Mouse (Mus musculus): ENCODE measurements at regions not wholly inside any gene's neighbourhood (a gene's known extent, or its start where the extent isn't known, plus 50 kb on each side); places are given as distances from the start of the nearest gene placed in this dataset.

DNA sequence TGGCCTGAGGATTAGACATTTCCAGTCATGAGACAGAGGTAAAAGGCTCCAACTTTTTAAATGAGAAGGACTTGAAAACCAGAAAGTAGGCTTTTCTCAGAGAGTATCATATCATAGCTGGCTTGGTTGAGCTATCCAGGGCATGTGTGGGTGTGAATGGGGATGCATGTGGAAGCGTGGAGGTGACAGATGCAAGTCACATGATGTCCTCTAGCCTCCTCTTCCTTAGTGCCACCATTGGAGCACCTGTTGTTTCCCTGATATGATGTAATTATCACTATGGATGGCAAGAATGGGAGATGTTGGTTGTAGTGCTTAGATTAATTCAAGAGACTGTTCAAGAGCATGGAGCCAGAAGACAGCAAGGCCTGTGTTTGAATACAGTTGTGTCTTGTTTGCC lies 510.0 kb downstream of the Ccdc171 start:
- no peak overlapping the region for H3K9ac ChIP-seq (ENCODE audit: low read depth, low read length)
- no peak overlapping the region for H3K4me2 ChIP-seq
- whole genome bisulfite sequencing (ENCODE audit: insufficient replicate concordance): 76% methylated on average over 1 of the region's 1 CpGs

DNA sequence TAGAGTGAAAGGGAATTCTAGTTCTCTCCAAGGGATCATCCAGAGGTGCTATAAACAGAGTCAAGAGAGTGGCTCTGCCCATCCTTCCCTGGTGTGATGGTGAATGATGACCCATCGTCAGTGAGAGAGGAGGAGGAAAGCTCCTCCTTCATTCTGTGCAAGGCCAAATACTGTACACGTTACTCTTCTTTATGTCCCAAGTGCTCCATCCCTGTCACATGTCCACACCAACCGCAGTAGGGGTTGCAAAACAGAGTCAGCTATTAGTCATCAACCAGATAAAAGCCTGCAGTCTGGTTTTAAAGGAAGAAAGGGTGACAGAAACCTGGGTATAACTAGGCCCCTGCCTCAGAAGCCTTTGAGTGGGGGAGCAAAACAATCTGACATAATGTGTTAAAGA lies 512.2 kb downstream of the Ccdc171 start:
- Histone ChIP-seq H3K9me3 (replicated peaks; ENCODE audit: control insufficient read depth, low read length) (no peaks in the 10 kb centered on the region), H3K27me3 (ENCODE audit: control insufficient read depth, insufficient read depth, low read length) (no peaks in the 10 kb centered on the region), H3K4me2 (no peak overlapping the region), H3K4me3 (ENCODE audit: low read depth, low read length) (no peak overlapping the region), H3K4me1 (ENCODE audit: control insufficient read depth, insufficient read depth, low read length) (no peaks in the 10 kb centered on the region), H3K27ac (ENCODE audit: low read depth, low read length) (no peak overlapping the region), H3K9ac (ENCODE audit: low read depth, low read length) (no peak overlapping the region), H3K36me3 (ENCODE audit: control insufficient read depth, insufficient read depth, low read length) (no peaks in the 10 kb centered on the region)
- 39% methylated on average over 3 of the region's 3 CpGs for WGBS (ENCODE audit: insufficient replicate concordance)
- no peak for ATAC-seq (replicated peaks; ENCODE audit: insufficient number of reproducible peaks, low FRiP score, low TSS enrichment)

More for the DNA sequence above, 510.0 kb downstream of the Ccdc171 start:
- Histone ChIP-seq H3K36me3 (ENCODE audit: control insufficient read depth, insufficient read depth, low read length) (no peaks in the 10 kb centered on the region), H3K27ac (ENCODE audit: low read depth, low read length) (no peak overlapping the region), H3K27me3 (ENCODE audit: control insufficient read depth, insufficient read depth, low read length) (no peaks in the 10 kb centered on the region), H3K9me3 (replicated peaks; ENCODE audit: control insufficient read depth, low read length) (no peaks in the 10 kb centered on the region), H3K4me1 (ENCODE audit: control insufficient read depth, insufficient read depth, low read length) (no peaks in the 10 kb centered on the region), H3K4me3 (ENCODE audit: low read depth, low read length) (no peak overlapping the region)
- no peak for ATAC-seq (replicated peaks; ENCODE audit: insufficient number of reproducible peaks, low FRiP score, low TSS enrichment)

- WGBS (ENCODE audit: insufficient replicate concordance): 70% methylated on average over 6 of the region's 6 CpGs
- H3K27ac ChIP-seq (ENCODE audit: low read depth, low read length): no peak overlapping the region
Observed at GRCm38 (mm10) chr4:84050243-84050642, 524.9 kb downstream of the Ccdc171 start.

GRCm38 (mm10) chr4:84056863-84057502 lies 531.6 kb downstream of the Ccdc171 start:
- Histone ChIP-seq H3K4me3 (ENCODE audit: low read depth, low read length) (no peak overlapping the region), H3K27me3 (ENCODE audit: control insufficient read depth, insufficient read depth, low read length) (no peaks in the 10 kb centered on the region), H3K36me3 (ENCODE audit: control insufficient read depth, insufficient read depth, low read length) (no peaks in the 10 kb centered on the region), H3K9me3 (replicated peaks; ENCODE audit: control insufficient read depth, low read length) (no peaks in the 10 kb centered on the region), H3K4me2 (no peak overlapping the region), H3K27ac (ENCODE audit: low read depth, low read length) (no peak overlapping the region), H3K4me1 (ENCODE audit: control insufficient read depth, insufficient read depth, low read length) (no peaks in the 10 kb centered on the region), H3K9ac (ENCODE audit: low read depth, low read length) (no peak overlapping the region)
- no peak for ATAC-seq (replicated peaks; ENCODE audit: insufficient number of reproducible peaks, low FRiP score, low TSS enrichment)
- 65% methylated on average over 6 of the region's 6 CpGs for WGBS (ENCODE audit: insufficient replicate concordance)

More at GRCm38 (mm10) chr4:84050243-84050642, 524.9 kb downstream of the Ccdc171 start:
- no peaks in the 10 kb centered on the region for H3K9me3 ChIP-seq (replicated peaks; ENCODE audit: control insufficient read depth, low read length)
- no peak overlapping the region for H3K4me3 ChIP-seq (ENCODE audit: low read depth, low read length)
- no peak overlapping the region for H3K4me2 ChIP-seq
- no peak overlapping the region for H3K9ac ChIP-seq (ENCODE audit: low read depth, low read length)
- H3K4me1 ChIP-seq (ENCODE audit: control insufficient read depth, insufficient read depth, low read length): no peaks in the 10 kb centered on the region
- H3K27me3 ChIP-seq (ENCODE audit: control insufficient read depth, insufficient read depth, low read length): no peaks in the 10 kb centered on the region
- ATAC-seq (replicated peaks; ENCODE audit: insufficient number of reproducible peaks, low FRiP score, low TSS enrichment): no peak
- no peaks in the 10 kb centered on the region for H3K36me3 ChIP-seq (ENCODE audit: control insufficient read depth, insufficient read depth, low read length)

DNA sequence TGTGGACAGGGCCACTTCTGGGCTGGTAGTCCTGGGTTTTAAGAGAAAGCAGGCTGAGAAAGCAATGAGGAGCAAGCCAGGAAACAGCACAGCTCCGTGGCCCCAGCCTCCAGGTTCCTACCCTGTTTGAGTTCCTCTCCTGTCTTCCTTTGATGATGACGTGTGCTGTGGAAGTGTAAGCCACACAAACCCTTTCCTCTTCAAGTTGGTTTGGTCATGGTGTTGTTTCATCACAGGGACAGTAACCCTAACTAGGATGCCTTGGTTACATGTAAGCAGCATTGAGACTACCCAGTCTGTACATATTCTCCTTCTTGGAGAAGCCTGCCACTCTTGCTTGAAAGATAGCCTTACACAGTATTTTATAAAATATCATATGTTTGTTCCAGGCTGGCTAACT lies 534.8 kb downstream of the Ccdc171 start:
- Histone ChIP-seq H3K9me3 (replicated peaks; ENCODE audit: control insufficient read depth, low read length) (no peaks in the 10 kb centered on the region), H3K27me3 (ENCODE audit: control insufficient read depth, insufficient read depth, low read length) (no peaks in the 10 kb centered on the region), H3K4me1 (ENCODE audit: control insufficient read depth, insufficient read depth, low read length) (no peaks in the 10 kb centered on the region), H3K4me2 (no peak overlapping the region), H3K9ac (ENCODE audit: low read depth, low read length) (no peak overlapping the region), H3K27ac (ENCODE audit: low read depth, low read length) (no peak overlapping the region), H3K4me3 (ENCODE audit: low read depth, low read length) (no peak overlapping the region), H3K36me3 (ENCODE audit: control insufficient read depth, insufficient read depth, low read length) (no peaks in the 10 kb centered on the region)
- ATAC-seq (replicated peaks; ENCODE audit: insufficient number of reproducible peaks, low FRiP score, low TSS enrichment): no peak
- 59% methylated on average over 2 of the region's 2 CpGs for WGBS (ENCODE audit: insufficient replicate concordance)

- Histone ChIP-seq H3K9ac (ENCODE audit: low read depth, low read length) (no peak overlapping the region), H3K9me3 (replicated peaks; ENCODE audit: control insufficient read depth, low read length) (no peaks in the 10 kb centered on the region), H3K27me3 (ENCODE audit: control insufficient read depth, insufficient read depth, low read length) (no peaks in the 10 kb centered on the region), H3K4me2 (no peak overlapping the region), H3K4me1 (ENCODE audit: control insufficient read depth, insufficient read depth, low read length) (no peaks in the 10 kb centered on the region), H3K4me3 (ENCODE audit: low read depth, low read length) (no peak overlapping the region), H3K27ac (ENCODE audit: low read depth, low read length) (no peak overlapping the region), H3K36me3 (ENCODE audit: control insufficient read depth, insufficient read depth, low read length) (no peaks in the 10 kb centered on the region)
- ATAC-seq (replicated peaks; ENCODE audit: insufficient number of reproducible peaks, low FRiP score, low TSS enrichment): no peak
- WGBS (ENCODE audit: insufficient replicate concordance): 77% methylated on average over 5 of the region's 5 CpGs
Observed at GRCm38 (mm10) chr4:84063755-84064154, 538.4 kb downstream of the Ccdc171 start.

GRCm38 (mm10) chr4:84064614-84065456 lies 539.5 kb downstream of the Ccdc171 start:
- H3K9me3 ChIP-seq (replicated peaks; ENCODE audit: control insufficient read depth, low read length): no peaks in the 10 kb centered on the region
- ATAC-seq (replicated peaks; ENCODE audit: insufficient number of reproducible peaks, low FRiP score, low TSS enrichment): peak; percentile 57; the same call in 1 of the 2 replicates
- 22% methylated on average over 14 of the region's 15 CpGs for WGBS (ENCODE audit: insufficient replicate concordance)
- H3K27ac ChIP-seq (ENCODE audit: low read depth, low read length): no peak overlapping the region
- H3K27me3 ChIP-seq (ENCODE audit: control insufficient read depth, insufficient read depth, low read length): no peaks in the 10 kb centered on the region
- H3K4me2 ChIP-seq: no peak overlapping the region
- H3K4me1 ChIP-seq (ENCODE audit: control insufficient read depth, insufficient read depth, low read length): no peaks in the 10 kb centered on the region
- no peaks in the 10 kb centered on the region for H3K36me3 ChIP-seq (ENCODE audit: control insufficient read depth, insufficient read depth, low read length)
- no peak overlapping the region for H3K4me3 ChIP-seq (ENCODE audit: low read depth, low read length)
- H3K9ac ChIP-seq (ENCODE audit: low read depth, low read length): no peak overlapping the region

GRCm38 (mm10) chr4:84065457-84066124 lies 540.2 kb downstream of the Ccdc171 start:
- no peaks in the 10 kb centered on the region for H3K9me3 ChIP-seq (replicated peaks; ENCODE audit: control insufficient read depth, low read length)
- 26% methylated on average over 12 of the region's 12 CpGs for WGBS (ENCODE audit: insufficient replicate concordance)
- no peak overlapping the region for H3K4me2 ChIP-seq
- no peaks in the 10 kb centered on the region for H3K36me3 ChIP-seq (ENCODE audit: control insufficient read depth, insufficient read depth, low read length)
- no peak for ATAC-seq (replicated peaks; ENCODE audit: insufficient number of reproducible peaks, low FRiP score, low TSS enrichment)
- no peaks in the 10 kb centered on the region for H3K4me1 ChIP-seq (ENCODE audit: control insufficient read depth, insufficient read depth, low read length)
- no peak overlapping the region for H3K27ac ChIP-seq (ENCODE audit: low read depth, low read length)
- no peak overlapping the region for H3K9ac ChIP-seq (ENCODE audit: low read depth, low read length)
- no peaks in the 10 kb centered on the region for H3K27me3 ChIP-seq (ENCODE audit: control insufficient read depth, insufficient read depth, low read length)
- H3K4me3 ChIP-seq (ENCODE audit: low read depth, low read length): no peak overlapping the region
